Mouse (Mus musculus): ENCODE results near the gene Rangrf.

GRCm38 (mm10) chr11:68997080-68997479, 22.1 kb upstream of the Rangrf start:
- TF ChIP-seq CTCF (IDR thresholded peaks at IDR 0.05; ENCODE audit: low read depth, low read length): no peak
- no peak for TF ChIP-seq POLR2AphosphoS5 (IDR thresholded peaks at IDR 0.05; ENCODE audit: insufficient replicate concordance, low read depth, low read length)
- TF ChIP-seq TAL1 (conservative IDR thresholded peaks at IDR 0.05; ENCODE audit: low read depth, low read length): no peak
- TF ChIP-seq GATA1 (IDR thresholded peaks at IDR 0.05; ENCODE audit: borderline replicate concordance, low read length): no peak

All from G1E (cell line).